Mouse (Mus musculus) liver, embryonic 16.5 days (tissue): ENCODE data around the gene Apof. TPM values are rescaled to one million over a fixed set of nuclear protein-coding genes. Genes with fewer than 3 reads are reported as not detected.
"Not testable (repeated sequence)": the region's sequence is repeated elsewhere in the genome, so short reads cannot be mapped to it uniquely, and the experiment has no call there.

Experiments used
- ATAC-seq: fragments of 200-750 bp; cut with Nextera tagmentation; 2 replicates; pipeline ENCODE4 v1.8.0; 2017; ENCODE audit warnings: low read depth, mild to moderate bottlenecking, moderate number of reproducible peaks, moderate library complexity
- H3K27ac ChIP-seq: fragments of 300-500 bp; sonication (generic); 2 replicates; pipeline ENCODE4 v1.5.1; 2014; ENCODE audit warnings: mild to moderate bottlenecking, low read length
- H3K27me3 ChIP-seq: fragments of 300-500 bp; sonication (generic); 2 replicates; pipeline ENCODE4 v1.6.1; 2014; ENCODE audit warnings: low read depth, low read length, mixed read lengths; ENCODE audit not compliant: control insufficient read depth, insufficient read depth
- H3K36me3 ChIP-seq: fragments of 300-500 bp; sonication (generic); 2 replicates; pipeline ENCODE4 v1.6.1; 2014; ENCODE audit warnings: mild to moderate bottlenecking; ENCODE audit not compliant: control insufficient read depth, insufficient read depth
- H3K4me1 ChIP-seq: fragments of 300-500 bp; sonication (generic); 2 replicates; pipeline ENCODE4 v1.6.1; 2014; ENCODE audit warnings: low read depth, low read length, mixed read lengths; ENCODE audit not compliant: control insufficient read depth
- H3K4me2 ChIP-seq: fragments of 300-500 bp; sonication (generic); 2 replicates; pipeline ENCODE4 v1.6.1; 2014; ENCODE audit warnings: low read depth, low read length, mixed read lengths
- H3K4me3 ChIP-seq: fragments of 300-500 bp; sonication (generic); 2 replicates; pipeline ENCODE4 v1.5.1; 2014; ENCODE audit warnings: low read depth, mild to moderate bottlenecking, low read length
- H3K9ac ChIP-seq: fragments of 300-500 bp; sonication (generic); 2 replicates; pipeline ENCODE4 v1.6.1; 2014; ENCODE audit warnings: low read depth, low read length
- H3K9me3 ChIP-seq: fragments of 300-500 bp; sonication (generic); replicated peaks from 2 replicates; pipeline ENCODE4 v1.6.1; 2016; ENCODE audit warnings: low read length; ENCODE audit not compliant: control insufficient read depth
- WGBS: fragments of 180-500 bp; shearing (Covaris S2); extraction: QIAGEN DNeasy Blood & Tissue Kit; methylation state at CpG from one replicate; pipeline ENCODE4 v1.1.7; 2014; ENCODE audit not compliant: insufficient replicate concordance; 5-methylcytosine and 5-hydroxymethylcytosine counted together
- polyA plus RNA-seq: library from polyadenylated mRNA; unstranded; fragments of >200 nt; fragmentation: Nextera tagmentation; extraction: Ambion mirVana; gene quantifications from 2 replicates; pipeline ENCODE4 v1.2.1, GENCODE M21; 2015

Gene Apof
- polyA plus RNA-seq, 1 experiment from 2014 or later, result 253 TPM

GRCm38 (mm10) chr10:128282886-128283450 is 14.5 kb downstream of the Apof start:
- no peak overlapping the region for H3K27ac ChIP-seq
- H3K4me1 ChIP-seq, result no peaks in the 10 kb centered on the region; the same call in 1 of the 2 replicates
- no peak overlapping the region for H3K4me2 ChIP-seq
- no peaks in the 10 kb centered on the region for H3K9me3 ChIP-seq
- H3K36me3 ChIP-seq, result peaks cover 36% of the 10 kb centered on the region
- ATAC-seq, result no peak
- no peak overlapping the region for H3K9ac ChIP-seq
- WGBS, result 78% methylated on average over 20 of the region's 20 CpGs
- no peaks in the 10 kb centered on the region for H3K27me3 ChIP-seq
- no peak overlapping the region for H3K4me3 ChIP-seq

- Histone ChIP-seq H3K27me3 (no peaks in the 10 kb centered on the region), H3K4me1 (no peaks in the 10 kb centered on the region; the same call in 1 of the 2 replicates), H3K4me2 (no peak overlapping the region), H3K9ac (no peak overlapping the region), H3K27ac (no peak overlapping the region), H3K36me3 (peaks cover 35% of the 10 kb centered on the region), H3K9me3 (no peaks in the 10 kb centered on the region), H3K4me3 (no peak overlapping the region)
- 62% methylated on average over 31 of the region's 31 CpGs for WGBS
- ATAC-seq, result peak; percentile 35; the same call in 1 of the 2 replicates
Observed at GRCm38 (mm10) chr10:128283604-128284579, 15.4 kb downstream of the Apof start.

GRCm38 (mm10) chr10:128290594-128290993 is 22.1 kb downstream of the Apof start:
- not testable (repeated sequence) for H3K4me2 ChIP-seq, H3K4me1 ChIP-seq, ATAC-seq, H3K9ac ChIP-seq, H3K27ac ChIP-seq, H3K27me3 ChIP-seq, H3K9me3 ChIP-seq, H3K4me3 ChIP-seq, H3K36me3 ChIP-seq
- 75% methylated on average over 1 of the region's 1 CpGs for WGBS

- H3K9me3 ChIP-seq, result no peaks in the 10 kb centered on the region
- H3K4me3 ChIP-seq, result no peak overlapping the region
- no peak overlapping the region for H3K9ac ChIP-seq
- H3K36me3 ChIP-seq, result peaks cover 3% of the 10 kb centered on the region; the same call in 1 of the 2 replicates
- H3K4me1 ChIP-seq, result peaks cover 5% of the 10 kb centered on the region
- H3K27me3 ChIP-seq, result no peaks in the 10 kb centered on the region
- no peak overlapping the region for H3K4me2 ChIP-seq
- ATAC-seq, result no peak
- H3K27ac ChIP-seq, result no peak overlapping the region
- 70% methylated on average over 13 of the region's 13 CpGs for WGBS
Observed at GRCm38 (mm10) chr10:128296370-128297090, 28.1 kb downstream of the Apof start.

- WGBS, result 65% methylated on average over 4 of the region's 4 CpGs
- Histone ChIP-seq H3K9me3 (no peaks in the 10 kb centered on the region), H3K4me1 (peaks cover 7% of the 10 kb centered on the region), H3K27me3 (no peaks in the 10 kb centered on the region), H3K27ac (no peak overlapping the region), H3K9ac (no peak overlapping the region), H3K4me3 (no peak overlapping the region), H3K4me2 (no peak overlapping the region), H3K36me3 (no peaks in the 10 kb centered on the region)
- ATAC-seq, result no peak
Observed at GRCm38 (mm10) chr10:128297221-128297620, 28.8 kb downstream of the Apof start.

GRCm38 (mm10) chr10:128297622-128298021 is 29.2 kb downstream of the Apof start:
- Histone ChIP-seq H3K9ac (no peak overlapping the region), H3K27ac (no peak overlapping the region), H3K4me2 (no peak overlapping the region), H3K4me1 (peaks cover 11% of the 10 kb centered on the region), H3K4me3 (no peak overlapping the region), H3K27me3 (no peaks in the 10 kb centered on the region), H3K9me3 (no peaks in the 10 kb centered on the region), H3K36me3 (no peaks in the 10 kb centered on the region)
- 76% methylated on average over 11 of the region's 11 CpGs for WGBS
- peak; percentile 33; the same call in 1 of the 2 replicates for ATAC-seq

- WGBS, result 36% methylated on average over 6 of the region's 6 CpGs
- Histone ChIP-seq H3K27me3 (no peaks in the 10 kb centered on the region), H3K9me3 (no peaks in the 10 kb centered on the region), H3K4me3 (no peak overlapping the region), H3K4me1 (peaks cover 12% of the 10 kb centered on the region), H3K36me3 (no peaks in the 10 kb centered on the region), H3K9ac (no peak overlapping the region), H3K4me2 (no peak overlapping the region), H3K27ac (0 out of 2 replicates have a peak overlapping the region, but pooled peaks have one; percentile 35)
- no peak for ATAC-seq
Observed at GRCm38 (mm10) chr10:128298243-128298642, 29.8 kb downstream of the Apof start.

- Histone ChIP-seq H3K27me3 (no peaks in the 10 kb centered on the region), H3K36me3 (no peaks in the 10 kb centered on the region), H3K9ac (no peak within 1 kb of the TSS), H3K9me3 (no peaks in the 10 kb centered on the region), H3K4me2 (no peak within 1 kb of the TSS), H3K4me1 (peaks cover 12% of the 10 kb centered on the region), H3K4me3 (no peak within 1 kb of the TSS), H3K27ac (0 out of 2 replicates have a peak within 1 kb of the TSS, but pooled peaks have one; percentile 35)
- 63% methylated on average over 11 of the region's 11 CpGs for WGBS
- no peak for ATAC-seq
Observed at GRCm38 (mm10) chr10:128298702-128299171, 30.3 kb downstream of the Apof start, which contains the start of gene Il23a. Il23a (minus strand) TSS chr10:128298752.
